Mouse (Mus musculus): ENCODE measurements around the gene Hormad2.

- TF ChIP-seq CTCF (IDR thresholded peaks at IDR 0.05; ENCODE audit: borderline replicate concordance, extremely low read depth, insufficient read depth, insufficient read length) (no peak), POLR2A (IDR thresholded peaks at IDR 0.05; ENCODE audit: borderline replicate concordance, extremely low read depth, insufficient read depth, insufficient read length, poor library complexity, severe bottlenecking) (no peak)
Observed at GRCm38 (mm10) chr11:4471251-4471650, 30.3 kb upstream of the Hormad2 start.
